Mouse (Mus musculus) ES-Bruce4 (cell line): ENCODE measurements at regions not wholly inside any gene's neighbourhood (a gene's known extent, or its start where the extent isn't known, plus 50 kb on each side); places are given as distances from the start of the nearest gene placed in this dataset.

ENCODE experiments used
- CTCF ChIP-seq: IDR thresholded peaks from one replicate; pipeline ENCODE4 v1.8.1; 2011; ENCODE audit warnings: low read depth, low read length
- EP300 ChIP-seq: IDR thresholded peaks from 2 replicates; pipeline ENCODE4 v1.6.1; 2011; ENCODE audit warnings: low read depth, low read length; ENCODE audit not compliant: insufficient read depth
- POLR2A ChIP-seq: IDR thresholded peaks from one replicate; pipeline ENCODE4 v1.8.1; 2011; ENCODE audit warnings: low read length; ENCODE audit not compliant: insufficient read depth

DNA sequence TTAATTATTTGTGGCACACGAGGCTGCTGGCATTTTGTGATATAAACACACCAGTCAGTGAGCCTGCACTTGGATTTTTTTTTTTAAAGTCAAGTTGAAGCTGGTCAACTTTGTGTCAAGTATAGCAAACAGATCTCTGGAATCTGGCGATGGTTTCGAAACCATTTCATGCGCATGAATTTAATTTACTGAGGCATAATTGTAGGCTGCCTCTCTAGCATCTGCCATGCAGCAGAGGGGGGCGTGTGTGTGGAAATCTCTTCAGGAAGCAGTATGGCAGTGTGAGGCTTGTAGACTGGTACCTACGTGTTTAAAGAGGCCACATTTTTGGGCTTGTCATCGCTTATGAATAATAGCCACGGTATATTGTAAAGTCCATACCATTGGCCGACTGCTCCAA, 177.7 kb upstream of the Slc38a2 start:
- TF ChIP-seq CTCF: no peak
- TF ChIP-seq POLR2A: no peak
- no peak for TF ChIP-seq EP300
